Mouse (Mus musculus) brown adipose tissue, adult 24 weeks (tissue): ENCODE data around the gene Iffo1. TPM values are rescaled to one million over a fixed set of nuclear protein-coding genes. Genes with fewer than 3 reads are reported as not detected.
"Not testable (repeated sequence)": the region's sequence is repeated elsewhere in the genome, so short reads cannot be mapped to it uniquely, and the experiment has no call there.

Experiments
- H3K27ac ChIP-seq: fragments of 200-500 bp; replicated peaks from 2 replicates; pipeline ENCODE4 v1.5.1; 2012; ENCODE audit warnings: low read depth, mild to moderate bottlenecking, low read length
- H3K4me1 ChIP-seq: fragments of 200-500 bp; 2 replicates; pipeline ENCODE4 v1.6.1; 2012; ENCODE audit warnings: low read length, mixed read lengths; ENCODE audit not compliant: control insufficient read depth, insufficient read depth, insufficient read length
- H3K4me3 ChIP-seq: fragments of 200-500 bp; 2 replicates; pipeline ENCODE4 v1.5.1; 2012; ENCODE audit warnings: low read depth, mild to moderate bottlenecking, low read length, moderate library complexity; ENCODE audit not compliant: insufficient read depth
- polyA plus RNA-seq: library from polyadenylated mRNA; stranded (reverse); fragments of >200 nt; gene quantifications from 2 replicates; pipeline ENCODE4 v1.2.4, GENCODE M21; 2012; ENCODE audit not compliant: missing spikeins, insufficient read depth, insufficient read length

Gene Iffo1
- polyA plus RNA-seq, 1 experiment: 3.2 TPM

DNA sequence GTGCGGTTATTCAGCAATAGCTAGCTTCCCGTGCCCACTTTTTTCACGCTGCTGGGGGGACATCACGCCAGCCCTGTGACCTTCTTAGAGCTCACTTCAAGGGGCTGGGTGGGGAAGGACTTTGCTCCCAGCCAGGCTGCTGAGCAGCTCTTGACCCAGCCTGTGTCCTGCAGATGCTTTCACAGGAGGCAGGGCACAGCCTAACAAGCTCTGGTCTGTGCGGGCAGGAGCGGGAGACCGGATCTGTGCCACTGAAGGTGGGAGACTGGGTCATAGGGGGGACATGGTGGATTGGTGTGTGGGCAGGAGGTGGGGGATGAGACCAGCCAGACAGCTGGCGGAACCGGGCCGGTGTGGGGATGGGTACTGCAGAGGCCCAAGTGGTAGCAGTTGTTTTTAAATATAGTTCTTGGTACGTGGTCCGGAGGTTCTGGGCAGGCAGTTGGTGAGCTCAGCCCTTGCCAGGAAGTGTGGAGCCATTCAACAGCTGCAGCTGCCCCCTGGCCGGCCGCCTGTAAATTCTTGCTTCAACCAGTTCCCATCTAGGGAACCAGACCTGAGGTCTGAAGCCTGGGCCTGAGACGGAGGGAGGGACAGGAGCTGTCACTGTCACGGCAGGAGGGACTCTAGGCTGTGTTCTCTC, 4.0 kb downstream of the Iffo1 start:
- Histone ChIP-seq H3K4me1 (peaks cover 27% of the 10 kb centered on the region), H3K4me3 (peak overlapping the region; percentile 12; the same call in 1 of the 2 replicates), H3K27ac (peak overlapping the region; percentile 35)

DNA sequence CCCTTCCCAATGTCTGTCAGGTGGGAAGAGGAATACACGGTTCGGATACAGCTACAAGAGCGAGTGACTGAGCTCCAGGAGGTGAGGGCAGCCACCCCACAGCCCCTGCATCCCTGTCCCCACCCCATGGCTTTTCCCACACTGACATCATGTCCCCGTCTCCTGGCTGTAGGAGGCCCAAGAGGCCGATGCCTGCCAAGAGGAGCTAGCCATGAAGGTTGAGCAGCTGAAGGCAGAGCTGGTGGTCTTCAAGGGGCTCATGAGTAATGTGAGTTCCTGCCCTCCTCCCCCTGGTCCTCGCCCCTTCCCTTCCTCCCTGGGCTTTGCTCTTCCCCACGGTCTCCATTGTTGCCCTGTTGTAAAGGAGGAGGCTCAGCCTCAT, 4.5 kb downstream of the Iffo1 start:
- H3K4me3 ChIP-seq: no peak overlapping the region
- peaks cover 27% of the 10 kb centered on the region for H3K4me1 ChIP-seq
- peak overlapping the region; percentile 35 for H3K27ac ChIP-seq

DNA sequence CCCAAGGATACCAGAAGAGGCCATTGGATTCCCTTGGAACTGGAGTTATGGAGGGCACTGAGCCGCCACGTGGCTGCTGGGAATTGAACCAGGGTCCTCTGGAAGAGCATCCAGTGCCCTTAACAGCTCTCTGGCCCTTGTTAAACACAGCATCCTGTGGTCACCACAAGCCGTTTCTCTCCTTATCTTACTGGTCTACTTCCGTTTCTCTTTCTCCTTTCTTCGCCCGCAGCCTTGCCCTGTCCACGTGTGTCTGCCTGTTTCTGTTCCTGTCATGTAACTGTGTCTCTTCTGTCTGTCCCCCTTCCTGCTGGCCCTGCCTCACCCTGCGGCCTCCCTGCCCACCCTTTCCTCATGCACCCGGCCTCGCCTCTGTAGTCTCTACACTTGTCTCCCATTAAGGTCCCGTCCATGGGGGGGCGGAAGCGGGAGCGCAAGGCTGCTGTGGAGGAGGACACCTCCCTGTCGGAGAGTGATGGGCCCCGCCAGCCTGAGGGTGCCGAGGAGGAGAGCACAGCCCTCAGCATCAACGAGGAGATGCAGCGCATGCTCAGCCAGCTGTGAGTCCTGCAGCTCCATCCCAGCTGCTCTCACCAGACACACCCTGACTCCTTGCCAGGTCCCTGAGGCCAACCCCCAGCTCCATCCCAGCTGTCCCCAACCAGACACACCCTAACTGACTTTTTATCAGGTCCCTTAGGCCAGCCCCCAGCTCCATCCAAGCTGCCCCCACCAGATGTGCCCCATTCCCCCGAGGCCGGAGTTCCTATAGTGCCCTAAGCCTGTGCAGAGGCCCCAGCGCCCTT, 7.4 kb downstream of the Iffo1 start:
- peaks cover 16% of the 10 kb centered on the region for H3K4me1 ChIP-seq
- no peak overlapping the region for H3K27ac ChIP-seq
- H3K4me3 ChIP-seq: no peak overlapping the region

DNA sequence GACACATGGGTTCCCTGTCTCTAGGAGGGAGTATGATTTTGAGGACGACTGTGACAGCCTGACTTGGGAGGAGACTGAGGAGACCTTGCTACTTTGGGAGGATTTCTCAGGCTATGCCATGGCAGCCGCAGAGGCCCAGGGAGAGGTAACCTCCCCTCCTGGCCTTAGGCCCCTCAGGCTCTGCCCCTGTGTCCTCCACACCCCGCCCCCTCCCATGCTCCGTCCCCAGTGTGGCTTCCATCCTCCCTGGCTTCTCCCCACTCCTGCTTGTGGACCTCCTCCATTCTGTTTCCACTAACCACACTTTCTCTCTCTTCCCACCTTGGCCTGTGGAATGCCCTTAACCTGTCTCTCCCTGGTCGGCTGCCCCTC, 8.0 kb downstream of the Iffo1 start:
- no peak overlapping the region for H3K27ac ChIP-seq
- no peak overlapping the region for H3K4me3 ChIP-seq

DNA sequence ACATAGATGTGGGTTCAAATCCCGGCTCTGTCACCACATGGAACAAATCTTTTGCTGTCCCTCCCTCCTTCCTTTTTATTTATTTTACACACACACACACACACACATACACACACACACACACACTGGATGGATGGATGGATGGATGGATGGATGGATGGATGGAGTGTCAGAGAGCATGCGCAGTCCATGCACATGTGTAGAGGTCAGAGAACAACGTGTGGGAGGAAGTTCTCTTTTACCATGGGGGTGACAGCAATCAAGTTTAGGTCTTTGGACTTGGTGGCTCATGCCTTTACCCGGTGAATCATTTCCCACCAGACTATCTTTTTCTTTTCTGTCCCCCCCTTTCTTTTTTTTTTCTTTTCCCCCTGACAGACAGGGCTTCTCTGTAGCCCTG, 8.6 kb downstream of the Iffo1 start:
- Histone ChIP-seq H3K27ac (no peak overlapping the region), H3K4me1 (peaks cover 12% of the 10 kb centered on the region), H3K4me3 (no peak overlapping the region)

More for the DNA sequence above, 8.0 kb downstream of the Iffo1 start:
- peaks cover 16% of the 10 kb centered on the region for H3K4me1 ChIP-seq

DNA sequence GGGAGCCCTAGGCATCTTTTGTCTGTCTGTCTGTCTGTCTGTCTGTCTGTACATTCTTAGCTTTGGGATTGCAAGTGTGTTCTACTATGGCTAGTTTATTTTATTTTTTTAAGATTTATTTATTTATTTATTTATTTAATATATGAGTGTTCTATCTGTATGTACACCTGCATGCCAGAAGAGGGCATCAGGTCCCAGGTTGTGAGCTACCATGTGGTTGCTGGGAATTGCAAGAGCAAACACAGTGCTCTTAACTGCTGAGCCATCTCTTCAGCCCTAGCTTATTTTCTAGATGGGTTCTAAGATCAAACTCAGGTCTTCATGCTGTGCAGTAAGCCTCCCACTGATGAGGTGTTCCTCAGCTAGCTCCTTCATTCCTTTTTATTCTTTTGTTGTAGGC, 9.5 kb downstream of the Iffo1 start:
- Histone ChIP-seq H3K27ac (no peak overlapping the region), H3K4me3 (no peak overlapping the region), H3K4me1 (peaks cover 3% of the 10 kb centered on the region)

DNA sequence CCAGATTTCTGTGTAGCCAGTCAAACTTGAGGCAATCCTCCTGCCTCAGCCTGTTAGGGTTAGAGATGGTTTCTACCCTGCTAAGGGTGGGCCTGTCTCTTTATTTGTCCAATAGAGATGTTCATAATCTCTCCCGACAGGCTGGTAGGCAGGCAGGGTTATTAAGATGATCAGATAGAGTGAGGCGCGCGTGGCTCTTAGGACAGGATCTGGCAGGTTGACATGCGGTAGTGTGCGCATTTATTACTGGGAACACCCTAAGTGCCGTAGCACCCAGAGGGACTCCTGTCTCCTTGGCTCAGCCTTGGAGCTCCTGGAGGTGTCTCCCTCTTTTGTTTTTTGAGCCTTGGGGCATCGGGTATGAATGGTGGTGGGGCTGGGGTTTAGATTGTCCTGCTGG, 10.2 kb downstream of the Iffo1 start:
- no peak overlapping the region for H3K4me3 ChIP-seq
- no peaks in the 10 kb centered on the region for H3K4me1 ChIP-seq
- no peak overlapping the region for H3K27ac ChIP-seq

DNA sequence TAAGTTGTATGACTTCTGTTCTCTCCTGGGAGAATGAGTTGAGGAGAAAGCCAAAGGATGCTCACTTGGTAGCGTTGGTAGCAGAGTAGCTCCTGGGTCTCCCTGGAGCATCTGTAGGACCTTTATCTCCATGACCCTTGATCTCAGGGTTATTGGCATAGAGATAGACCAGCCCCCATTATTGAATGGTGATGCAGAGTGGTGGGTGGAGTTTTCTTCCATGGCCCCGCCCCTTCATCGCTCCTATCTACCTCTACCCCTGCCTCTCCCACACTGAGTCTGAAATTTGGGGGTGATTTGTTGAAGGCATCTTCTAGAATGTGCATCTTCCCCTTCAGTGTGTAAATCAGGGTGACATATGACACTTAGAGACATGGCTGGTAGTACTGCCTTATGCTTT, 11.4 kb downstream of the Iffo1 start:
- Histone ChIP-seq H3K27ac (no peak overlapping the region), H3K4me3 (no peak overlapping the region), H3K4me1 (no peaks in the 10 kb centered on the region)

DNA sequence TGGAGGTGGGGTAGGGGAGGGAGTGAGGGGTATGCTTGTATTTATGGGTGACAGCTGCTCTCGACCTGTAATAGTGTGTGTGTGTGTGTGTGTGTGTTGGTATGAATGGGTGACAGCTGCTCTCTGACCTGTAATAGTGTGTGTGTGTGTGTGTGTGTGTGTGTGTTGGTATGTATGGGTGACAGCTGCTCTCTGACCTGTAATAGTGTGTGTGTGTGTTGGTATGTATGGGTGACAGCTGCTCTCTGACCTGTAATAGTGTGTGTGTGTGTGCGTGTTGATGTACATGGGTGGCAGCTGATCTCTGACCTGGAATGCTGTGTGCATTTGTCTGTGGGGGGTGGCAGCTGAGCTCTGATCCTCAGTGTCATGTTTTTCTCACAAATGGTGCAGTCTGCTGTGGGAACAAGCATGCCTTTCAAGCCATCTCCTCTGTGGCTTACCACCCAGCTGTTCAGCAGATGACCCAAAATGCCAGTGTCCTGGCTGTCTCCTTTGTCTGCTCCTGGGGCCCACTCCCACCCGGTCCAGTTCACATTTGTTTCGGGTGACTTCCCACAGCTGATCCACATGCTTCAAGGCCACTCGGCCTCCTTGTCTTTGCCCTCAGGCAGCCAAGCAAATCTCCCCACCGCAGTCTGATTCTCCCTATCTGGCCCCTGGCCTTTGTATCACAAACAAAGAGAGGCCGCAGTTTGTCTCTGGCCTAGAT, 12.0 kb downstream of the Iffo1 start:
- no peak overlapping the region for H3K27ac ChIP-seq
- no peak overlapping the region for H3K4me3 ChIP-seq
- H3K4me1 ChIP-seq: no peaks in the 10 kb centered on the region

DNA sequence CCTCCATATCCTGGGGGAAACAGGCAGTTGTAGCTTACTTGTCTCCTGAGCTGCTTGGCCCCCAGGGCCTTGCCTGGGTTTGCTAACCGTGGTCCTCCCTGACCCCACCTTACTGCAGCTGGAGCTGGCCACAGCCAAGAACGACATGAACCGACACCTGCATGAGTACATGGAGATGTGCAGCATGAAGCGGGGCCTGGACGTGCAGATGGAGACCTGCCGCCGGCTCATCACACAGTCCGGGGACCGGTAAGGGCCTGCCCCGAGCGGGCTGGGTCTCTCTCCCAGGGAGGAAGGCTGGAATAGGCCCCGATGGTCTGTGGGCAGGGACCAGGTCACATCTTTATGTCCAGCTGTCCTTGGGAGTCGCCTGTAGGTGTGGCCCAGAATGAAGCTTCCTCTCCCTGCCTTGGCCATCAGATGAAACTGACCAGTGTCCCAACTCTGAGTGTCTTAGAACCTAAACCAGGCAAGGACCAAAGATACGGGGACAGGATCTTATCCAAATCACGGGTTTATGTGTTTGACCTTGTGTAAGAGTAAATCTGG, 14.0 kb downstream of the Iffo1 start:
- Histone ChIP-seq H3K27ac (no peak overlapping the region), H3K4me3 (no peak overlapping the region), H3K4me1 (no peaks in the 10 kb centered on the region)

DNA sequence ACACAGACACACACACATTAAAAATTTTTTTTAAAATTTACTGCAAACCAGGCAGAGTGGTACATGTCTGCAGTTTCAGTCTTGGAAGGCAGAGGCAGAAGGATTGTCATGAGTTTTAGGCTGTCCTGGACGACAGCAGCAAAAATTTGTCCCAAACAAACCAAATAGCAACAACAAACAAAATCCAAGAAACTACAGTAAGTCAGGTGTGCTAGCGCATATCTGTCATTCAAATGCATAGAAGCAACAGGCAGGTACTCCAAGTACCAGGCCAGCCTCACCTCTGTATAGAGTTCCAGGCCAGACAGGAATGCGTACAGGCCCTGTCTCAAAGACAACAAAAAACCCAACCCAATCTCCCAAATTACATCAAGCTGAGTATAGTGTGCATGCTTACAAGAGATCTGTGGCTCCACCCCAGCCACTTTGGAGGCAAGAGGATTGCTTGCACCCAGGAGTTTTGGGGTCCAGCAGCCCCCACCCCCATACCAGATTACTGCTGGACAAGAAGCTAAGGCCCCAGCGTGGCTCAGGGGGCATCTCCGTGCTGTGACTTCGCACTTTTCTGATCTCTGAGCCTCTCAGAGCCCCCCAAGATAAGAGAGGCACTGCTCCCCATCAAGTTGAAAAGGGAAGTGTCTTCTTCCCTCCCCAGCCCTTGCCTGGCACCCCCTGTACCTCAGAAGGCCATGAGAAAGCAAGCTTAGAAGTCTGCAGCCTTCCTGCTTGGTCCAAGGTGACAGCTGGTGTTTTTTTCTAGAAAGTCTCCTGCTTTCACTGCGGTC, 14.9 kb downstream of the Iffo1 start:
- Histone ChIP-seq H3K4me3 (no peak overlapping the region), H3K27ac (no peak overlapping the region), H3K4me1 (no peaks in the 10 kb centered on the region)

DNA sequence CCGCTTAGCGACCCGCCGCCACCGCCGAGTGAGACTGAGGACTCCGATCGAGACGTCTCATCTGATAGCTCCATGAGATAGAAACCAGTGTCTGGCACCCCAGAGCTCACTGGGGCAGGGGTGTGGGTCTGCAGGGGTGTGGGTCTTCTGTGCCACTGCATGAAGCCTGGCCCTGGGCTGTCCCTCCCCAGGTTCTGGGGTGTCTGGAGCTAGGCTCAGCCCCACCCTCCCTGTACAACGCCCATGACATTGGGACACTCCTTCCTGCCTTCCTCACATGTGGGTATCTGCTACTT, 15.5 kb downstream of the Iffo1 start:
- Histone ChIP-seq H3K27ac (peak overlapping the region; percentile 32; the same call in 1 of the 2 replicates), H3K4me1 (no peaks in the 10 kb centered on the region), H3K4me3 (no peak overlapping the region)

DNA sequence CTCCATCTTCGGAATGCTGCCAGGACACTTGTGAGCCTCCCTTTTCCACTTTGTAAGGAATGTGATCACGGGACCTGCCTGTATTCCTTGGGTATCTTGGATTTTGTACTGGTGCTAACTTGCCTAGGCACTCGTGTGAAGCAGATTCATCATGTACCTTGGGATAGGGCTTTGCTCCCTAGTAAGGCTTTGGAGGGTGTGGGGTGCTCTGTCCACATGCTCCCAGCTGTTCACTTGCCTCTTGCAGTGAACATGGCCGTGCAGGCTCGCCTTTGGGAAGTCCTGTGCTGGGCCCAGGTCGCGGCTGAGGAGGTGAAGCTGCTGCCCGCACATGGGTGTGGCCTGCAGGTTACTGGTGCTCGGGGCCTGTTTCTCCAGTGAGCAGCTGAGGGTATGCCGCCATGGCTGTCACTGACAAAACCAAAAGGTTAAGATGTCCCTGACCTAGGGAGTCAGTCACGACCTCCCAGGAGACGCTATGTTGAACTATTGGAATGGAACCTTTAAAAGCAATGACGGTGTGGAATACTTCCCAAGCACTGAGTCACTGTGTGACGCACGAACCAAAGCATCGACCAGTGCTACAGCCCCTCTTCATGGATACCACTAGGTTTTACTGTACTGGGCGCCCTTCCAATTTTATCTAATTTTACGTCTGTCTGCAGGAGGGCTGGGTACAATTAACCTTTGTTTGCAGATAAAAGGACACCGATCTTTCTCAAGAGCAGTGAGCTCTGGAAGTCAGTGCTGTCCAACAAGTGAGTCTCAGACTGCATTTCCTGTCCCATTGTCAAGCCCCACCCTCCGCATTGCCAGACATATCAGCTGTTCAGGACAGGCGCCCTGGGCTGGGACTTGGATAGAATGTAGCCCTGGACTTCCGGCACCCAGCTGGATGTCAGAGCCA, 16.1 kb downstream of the Iffo1 start:
- Histone ChIP-seq H3K4me3 (peak overlapping the region; percentile 9; the same call in 1 of the 2 replicates), H3K27ac (peak overlapping the region; percentile 32), H3K4me1 (no peaks in the 10 kb centered on the region)

DNA sequence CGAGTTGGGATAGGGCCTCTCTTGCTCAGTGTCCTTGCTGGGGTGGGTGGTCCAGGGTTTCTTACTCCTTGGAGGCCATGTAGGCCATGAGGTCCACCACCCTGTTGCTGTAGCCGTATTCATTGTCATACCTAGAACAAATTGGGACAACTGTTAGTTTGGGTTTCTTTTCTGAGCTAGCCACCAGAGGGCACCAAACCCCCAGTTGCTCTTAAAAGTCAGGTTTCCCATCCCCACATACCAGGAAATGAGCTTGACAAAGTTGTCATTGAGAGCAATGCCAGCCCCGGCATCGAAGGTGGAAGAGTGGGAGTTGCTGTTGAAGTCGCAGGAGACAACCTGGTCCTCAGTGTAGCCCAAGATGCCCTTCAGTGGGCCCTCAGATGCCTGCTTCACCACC, 16.9 kb downstream of the Iffo1 start:
- H3K4me3 ChIP-seq: 0 out of 2 replicates have a peak overlapping the region, but pooled peaks have one; percentile 1
- H3K27ac ChIP-seq, H3K4me1 ChIP-seq: not testable (repeated sequence)
